Mouse (Mus musculus) heart, embryonic 11.5 days (tissue): ENCODE measurements at regions not wholly inside any gene's neighbourhood (a gene's known extent, or its start where the extent isn't known, plus 50 kb on each side); places are given as distances from the start of the nearest gene placed in this dataset.

Source experiments
- ATAC-seq: fragments of 200-750 bp; cut with Nextera tagmentation; replicated peaks from 2 replicates; pipeline ENCODE4 v1.8.0; 2017; ENCODE audit warnings: moderate library complexity; ENCODE audit not compliant: insufficient number of reproducible peaks, low FRiP score, low TSS enrichment
- H3K27ac ChIP-seq: fragments of 300-500 bp; sonication (generic); 2 replicates; pipeline ENCODE4 v1.5.1; 2014; ENCODE audit warnings: mild to moderate bottlenecking, low read depth, low read length
- H3K27me3 ChIP-seq: fragments of 300-500 bp; sonication (generic); 2 replicates; pipeline ENCODE4 v1.6.1; 2014; ENCODE audit warnings: mild to moderate bottlenecking, low read length, mixed read lengths; ENCODE audit not compliant: control insufficient read depth, insufficient read depth
- H3K36me3 ChIP-seq: fragments of 300-500 bp; sonication (generic); 2 replicates; pipeline ENCODE4 v1.6.1; 2014; ENCODE audit warnings: mild to moderate bottlenecking, low read length, moderate library complexity, mixed read lengths; ENCODE audit not compliant: control insufficient read depth, insufficient read depth
- H3K4me1 ChIP-seq: fragments of 300-500 bp; sonication (generic); 2 replicates; pipeline ENCODE4 v1.6.1; 2014; ENCODE audit warnings: low read length; ENCODE audit not compliant: control insufficient read depth, insufficient read depth
- H3K4me2 ChIP-seq: fragments of 300-500 bp; sonication (generic); 2 replicates; pipeline ENCODE4 v1.6.1; 2014; ENCODE audit warnings: mild to moderate bottlenecking, moderate library complexity
- H3K4me3 ChIP-seq: fragments of 300-500 bp; sonication (generic); 2 replicates; pipeline ENCODE4 v1.5.1; 2014; ENCODE audit warnings: low read depth, low read length
- H3K9ac ChIP-seq: fragments of 300-500 bp; sonication (generic); 2 replicates; pipeline ENCODE4 v1.6.1; 2014; ENCODE audit warnings: mild to moderate bottlenecking, low read depth, low read length, moderate library complexity
- H3K9me3 ChIP-seq: fragments of 300-500 bp; sonication (generic); replicated peaks from 2 replicates; pipeline ENCODE4 v1.6.1; 2016; ENCODE audit warnings: low read length; ENCODE audit not compliant: control insufficient read depth
- WGBS: fragments of 180-500 bp; shearing (Covaris S2); extraction: QIAGEN DNeasy Blood & Tissue Kit; methylation state at CpG from one replicate; pipeline ENCODE4 v1.1.7; 2014; ENCODE audit not compliant: insufficient replicate concordance; 5-methylcytosine and 5-hydroxymethylcytosine counted together

DNA sequence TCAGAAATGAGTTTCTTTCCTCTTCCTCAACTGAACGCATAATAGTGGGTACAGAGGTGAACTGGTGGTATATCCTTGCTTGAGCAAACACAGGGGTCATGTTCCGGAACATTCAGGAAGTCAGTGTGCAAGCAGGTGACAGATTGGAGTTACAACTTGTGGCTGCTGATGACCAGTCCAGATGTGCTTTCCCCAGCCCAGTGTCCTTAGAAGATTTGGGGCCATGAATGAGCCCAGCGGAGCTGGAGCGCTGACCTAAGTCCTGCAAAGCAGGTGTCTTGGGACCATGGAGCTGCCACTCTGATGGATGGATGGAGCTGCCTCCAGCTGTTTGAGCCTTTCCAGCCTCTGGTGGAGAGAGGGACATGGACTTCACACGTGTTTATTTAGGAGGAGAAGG, 72.6 kb upstream of the Intu start:
- H3K4me3 ChIP-seq = no peak overlapping the region
- no peaks in the 10 kb centered on the region for H3K27me3 ChIP-seq
- WGBS = 65% methylated on average over 5 of the region's 5 CpGs
- H3K27ac ChIP-seq = no peak overlapping the region
- ATAC-seq = no peak
- H3K9ac ChIP-seq = no peak overlapping the region
- H3K9me3 ChIP-seq = no peaks in the 10 kb centered on the region
- no peaks in the 10 kb centered on the region for H3K36me3 ChIP-seq
- no peak overlapping the region for H3K4me2 ChIP-seq
- H3K4me1 ChIP-seq = peaks cover 6% of the 10 kb centered on the region

DNA sequence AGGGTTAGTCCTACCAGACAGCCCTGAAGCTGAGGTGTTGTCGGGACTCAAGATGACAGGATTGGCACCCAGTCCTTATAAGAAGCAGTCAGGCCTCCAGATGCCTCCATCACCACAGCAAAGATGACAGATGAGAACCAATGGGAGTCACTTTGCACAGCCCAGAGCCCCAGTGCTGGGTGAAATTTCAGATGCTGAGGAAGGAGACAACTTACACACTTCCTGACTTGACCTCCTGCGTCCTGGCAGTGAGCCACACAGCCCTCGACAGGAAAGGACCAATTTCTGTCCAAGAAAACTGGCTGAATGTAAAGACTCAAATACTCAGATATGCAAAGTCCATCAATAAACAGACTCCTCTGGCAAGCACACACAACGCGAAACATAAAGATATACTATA, 67.6 kb upstream of the Intu start:
- Histone ChIP-seq H3K9me3 (no peaks in the 10 kb centered on the region), H3K27me3 (no peaks in the 10 kb centered on the region), H3K4me3 (no peak overlapping the region), H3K4me1 (no peaks in the 10 kb centered on the region), H3K27ac (no peak overlapping the region), H3K4me2 (no peak overlapping the region), H3K36me3 (no peaks in the 10 kb centered on the region), H3K9ac (no peak overlapping the region)
- WGBS = 68% methylated on average over 5 of the region's 5 CpGs
- ATAC-seq = no peak

DNA sequence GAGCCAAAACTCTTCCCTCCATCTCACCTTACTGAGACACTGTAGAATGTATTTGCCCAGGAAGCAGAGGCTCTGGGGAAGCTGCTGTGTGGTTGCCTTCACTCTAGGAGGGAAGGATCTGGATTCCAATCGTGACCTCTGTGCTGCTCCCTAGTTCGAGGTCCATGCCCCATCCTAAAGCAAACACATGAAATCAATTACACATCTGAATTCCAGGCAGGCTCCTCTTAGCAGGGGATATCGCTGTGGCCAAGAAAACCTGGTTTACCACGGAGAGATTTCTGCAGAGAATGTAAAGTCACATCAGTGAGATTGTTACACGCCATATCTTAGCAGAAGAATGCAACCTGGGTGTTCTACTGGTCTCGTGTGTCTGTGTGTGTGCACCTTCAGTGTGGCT, 61.0 kb upstream of the Intu start:
- H3K9ac ChIP-seq = no peak overlapping the region
- no peak overlapping the region for H3K4me2 ChIP-seq
- no peaks in the 10 kb centered on the region for H3K9me3 ChIP-seq
- H3K27me3 ChIP-seq = no peaks in the 10 kb centered on the region
- no peak for ATAC-seq
- H3K27ac ChIP-seq = no peak overlapping the region
- H3K4me3 ChIP-seq = no peak overlapping the region
- WGBS = 60% methylated on average over 6 of the region's 6 CpGs
- H3K4me1 ChIP-seq = no peaks in the 10 kb centered on the region
- no peaks in the 10 kb centered on the region for H3K36me3 ChIP-seq

DNA sequence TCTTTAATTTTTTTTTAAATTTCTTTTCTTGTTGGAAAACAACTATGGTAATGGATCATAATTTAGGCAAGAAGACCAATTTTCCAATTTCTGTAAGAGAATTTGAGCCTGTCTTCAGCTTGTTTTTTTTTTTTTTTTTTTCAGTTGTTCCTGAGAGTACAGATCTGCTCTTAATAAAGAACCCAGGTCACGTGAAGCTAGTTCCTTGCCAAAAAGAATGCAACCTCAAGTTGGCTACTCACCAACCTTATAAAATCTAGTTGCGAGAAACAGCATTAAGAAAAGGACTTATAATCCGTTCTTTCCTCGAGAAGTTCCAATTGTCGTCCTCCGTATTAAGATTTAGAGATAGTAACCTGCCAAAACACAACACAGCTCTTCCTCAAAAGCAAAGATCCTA, 58.3 kb upstream of the Intu start:
- no peak overlapping the region for H3K4me2 ChIP-seq
- H3K9ac ChIP-seq = no peak overlapping the region
- ATAC-seq = no peak
- H3K36me3 ChIP-seq = no peaks in the 10 kb centered on the region
- 86% methylated on average over 6 of the region's 6 CpGs for WGBS
- no peaks in the 10 kb centered on the region for H3K27me3 ChIP-seq
- no peak overlapping the region for H3K27ac ChIP-seq
- H3K4me3 ChIP-seq = no peak overlapping the region
- no peaks in the 10 kb centered on the region for H3K9me3 ChIP-seq
- H3K4me1 ChIP-seq = no peaks in the 10 kb centered on the region

DNA sequence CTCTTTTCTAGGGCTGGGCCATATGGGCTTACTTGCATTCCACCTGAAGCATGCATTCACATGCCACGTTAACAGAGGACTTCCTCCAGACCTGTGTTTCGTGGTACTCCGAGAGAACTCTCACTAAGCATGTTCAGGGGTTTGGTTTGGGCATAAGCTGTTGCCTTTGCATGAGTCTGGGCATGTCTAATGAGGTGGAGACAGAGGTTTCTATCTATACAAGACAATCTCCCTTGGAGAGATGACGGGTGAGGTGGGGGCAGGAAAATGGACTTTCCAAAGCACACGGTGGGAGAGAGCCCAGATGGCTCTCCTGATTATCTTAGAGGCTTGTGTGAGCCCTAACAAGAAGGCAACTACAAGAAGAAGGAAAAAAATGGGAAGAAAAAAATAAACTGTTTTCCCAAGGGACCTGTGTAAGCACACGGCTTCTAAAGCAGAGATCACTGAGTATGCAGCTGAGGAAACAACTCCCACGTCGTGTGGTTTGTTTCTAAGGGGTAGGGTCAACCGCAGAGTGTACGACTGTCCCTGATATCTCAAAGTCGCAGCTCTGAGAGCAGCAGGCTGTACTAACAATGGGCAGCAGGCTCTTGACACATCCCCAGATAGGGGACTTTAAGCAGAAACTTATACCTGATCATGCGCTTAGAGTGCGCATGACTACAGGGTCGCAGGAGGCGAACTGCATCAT, 50.7 kb upstream of the Intu start:
- Histone ChIP-seq H3K4me3 (no peak overlapping the region), H3K4me2 (no peak overlapping the region), H3K9ac (no peak overlapping the region), H3K9me3 (no peaks in the 10 kb centered on the region), H3K27me3 (no peaks in the 10 kb centered on the region), H3K27ac (no peak overlapping the region), H3K36me3 (no peaks in the 10 kb centered on the region), H3K4me1 (no peaks in the 10 kb centered on the region)
- ATAC-seq = no peak
- 56% methylated on average over 15 of the region's 15 CpGs for WGBS
